Comparison of ENCODE assay signal across 43 mouse cellular contexts in genomic region chr13:96458018-96458417, GRCm38 (mm10). TPM values are rescaled to one million over a fixed set of nuclear protein-coding genes. Genes with fewer than 3 reads are reported as not detected.
DNase-seq lines count a peak whose midpoint lies in the region; ATAC-seq and TF ChIP-seq lines count a peak whose summit lies in the region.
"Had no signal": no experiment of that assay in that cellular context is flagged by ENCODE, and none has a peak within 500 bp of the region (broad histone marks: within the 10 kb centered on the region; RNA-seq: fewer than 3 reads in every experiment).

No protein-coding gene starts in this region.

- H3K9ac ChIP-seq in forebrain, postnatal 0 days: no peak overlapping the region
- no peak overlapping the region for H3K9ac ChIP-seq in forebrain, embryonic 15.5 days (replicated peaks)
- H3K9ac ChIP-seq in limb, embryonic 13.5 days: no peak overlapping the region
- H3K9ac ChIP-seq in stomach, embryonic 16.5 days (ENCODE audit: low read length): no peak overlapping the region
- no peak overlapping the region for H3K9ac ChIP-seq in midbrain, embryonic 15.5 days
- H3K9ac ChIP-seq: heart, embryonic 12.5 days; hindbrain, embryonic 15.5 days; kidney, embryonic 15.5 days; liver, embryonic 15.5 days; lung, embryonic 14.5 days; stomach, embryonic 15.5 days had no signal

- no peaks in the 10 kb centered on the region for H3K9me3 ChIP-seq in forebrain, postnatal 0 days (ENCODE audit: low read length)
- H3K9me3 ChIP-seq in forebrain, embryonic 15.5 days: no peaks in the 10 kb centered on the region
- no peaks in the 10 kb centered on the region for H3K9me3 ChIP-seq in limb, embryonic 13.5 days
- no peaks in the 10 kb centered on the region for H3K9me3 ChIP-seq in limb, embryonic 10.5 days (replicated peaks)
- H3K9me3 ChIP-seq in stomach, embryonic 16.5 days (replicated peaks; ENCODE audit: control insufficient read depth, low read length): no peaks in the 10 kb centered on the region
- no peaks in the 10 kb centered on the region for H3K9me3 ChIP-seq in midbrain, embryonic 15.5 days
- H3K9me3 ChIP-seq: G1E; heart, embryonic 12.5 days; hindbrain, embryonic 15.5 days; kidney, embryonic 15.5 days; liver, embryonic 15.5 days; stomach, embryonic 15.5 days had no signal

- 73% methylated on average over 5 of the region's 5 CpGs for WGBS in forebrain, postnatal 0 days
- 91% methylated on average over 5 of the region's 5 CpGs for WGBS in forebrain, embryonic 15.5 days
- WGBS in limb, embryonic 13.5 days: 70% methylated on average over 5 of the region's 5 CpGs
- 90% methylated on average over 5 of the region's 5 CpGs for WGBS in limb, embryonic 10.5 days
- WGBS in stomach, embryonic 16.5 days: 64% methylated on average over 5 of the region's 5 CpGs
- WGBS in midbrain, embryonic 15.5 days: 81% methylated on average over 5 of the region's 5 CpGs

- peak; percentile 58; the same call in 1 of the 2 replicates for ATAC-seq in forebrain, postnatal 0 days
- no peak for ATAC-seq in forebrain, embryonic 15.5 days (replicated peaks)
- 0 out of 2 replicates have a peak, but pooled peaks have one; percentile 51 for ATAC-seq in limb, embryonic 13.5 days (ENCODE audit: low FRiP score, low read depth)
- peak; percentile 66; the same call in 1 of the 2 replicates for ATAC-seq in stomach, embryonic 16.5 days (ENCODE audit: insufficient read depth, low FRiP score)
- no peak for ATAC-seq in midbrain, embryonic 15.5 days (replicated peaks)
- ATAC-seq: midbrain, embryonic 16.5 days; Patski had no signal

- TF ChIP-seq POLR2A in embryonic fibroblast, embryonic 13.5 days (IDR thresholded peaks at IDR 0.05; ENCODE audit: low read depth, low read length): no peak

- H3K4me3 ChIP-seq in forebrain, postnatal 0 days (ENCODE audit: low read depth, low read length): no peak overlapping the region
- H3K4me3 ChIP-seq in forebrain, embryonic 15.5 days: no peak overlapping the region
- H3K4me3 ChIP-seq in limb, embryonic 13.5 days: no peak overlapping the region
- H3K4me3 ChIP-seq in limb, embryonic 10.5 days: no peak overlapping the region
- no peak overlapping the region for H3K4me3 ChIP-seq in embryonic fibroblast, embryonic 13.5 days (ENCODE audit: insufficient read depth, low read length)
- H3K4me3 ChIP-seq in stomach, embryonic 16.5 days (replicated peaks; ENCODE audit: low read length): no peak overlapping the region
- no peak overlapping the region for H3K4me3 ChIP-seq in midbrain, embryonic 15.5 days
- H3K4me3 ChIP-seq: erythroblast, embryonic 14.5 days; heart, embryonic 12.5 days; hindbrain, embryonic 15.5 days; kidney, embryonic 15.5 days; left cerebral cortex, adult 2 months; liver, embryonic 15.5 days; myocyte; stomach, embryonic 15.5 days had no signal

- H3K27me3 ChIP-seq in forebrain, postnatal 0 days (ENCODE audit: insufficient read depth, low read length): no peaks in the 10 kb centered on the region
- no peaks in the 10 kb centered on the region for H3K27me3 ChIP-seq in forebrain, embryonic 15.5 days
- no peaks in the 10 kb centered on the region for H3K27me3 ChIP-seq in limb, embryonic 13.5 days
- H3K27me3 ChIP-seq in limb, embryonic 10.5 days (ENCODE audit: low read depth, poor library complexity, severe bottlenecking): no peaks in the 10 kb centered on the region
- no peaks in the 10 kb centered on the region for H3K27me3 ChIP-seq in stomach, embryonic 16.5 days (ENCODE audit: control insufficient read depth, insufficient read depth, low read length)
- H3K27me3 ChIP-seq in midbrain, embryonic 15.5 days (replicated peaks): no peaks in the 10 kb centered on the region
- H3K27me3 ChIP-seq: heart, embryonic 12.5 days; hindbrain, embryonic 15.5 days; kidney, embryonic 15.5 days; liver, embryonic 15.5 days; Patski; stomach, embryonic 15.5 days had no signal

- no peak overlapping the region for H3K27ac ChIP-seq in forebrain, postnatal 0 days (ENCODE audit: low read depth, low read length)
- no peak overlapping the region for H3K27ac ChIP-seq in forebrain, embryonic 15.5 days (replicated peaks)
- no peak overlapping the region for H3K27ac ChIP-seq in limb, embryonic 13.5 days
- H3K27ac ChIP-seq in limb, embryonic 10.5 days: no peak overlapping the region
- H3K27ac ChIP-seq in embryonic fibroblast, embryonic 13.5 days (ENCODE audit: insufficient read depth, low read length): peak overlapping the region; percentile 34
- no peak overlapping the region for H3K27ac ChIP-seq in stomach, embryonic 16.5 days (ENCODE audit: low read length)
- no peak overlapping the region for H3K27ac ChIP-seq in midbrain, embryonic 15.5 days
- H3K27ac ChIP-seq: hindbrain, embryonic 15.5 days; kidney, embryonic 15.5 days; left cerebral cortex, adult 2 months; liver, embryonic 15.5 days; stomach, embryonic 15.5 days had no signal

- no peaks in the 10 kb centered on the region for H3K36me3 ChIP-seq in forebrain, postnatal 0 days (ENCODE audit: insufficient read depth)
- no peaks in the 10 kb centered on the region for H3K36me3 ChIP-seq in forebrain, embryonic 15.5 days
- H3K36me3 ChIP-seq in limb, embryonic 13.5 days: no peaks in the 10 kb centered on the region
- no peaks in the 10 kb centered on the region for H3K36me3 ChIP-seq in limb, embryonic 10.5 days
- H3K36me3 ChIP-seq in stomach, embryonic 16.5 days (ENCODE audit: control insufficient read depth, insufficient read depth, low read length): no peaks in the 10 kb centered on the region
- no peaks in the 10 kb centered on the region for H3K36me3 ChIP-seq in midbrain, embryonic 15.5 days (replicated peaks)
- H3K36me3 ChIP-seq: G1E; heart, embryonic 12.5 days; hindbrain, embryonic 15.5 days; kidney, embryonic 15.5 days; liver, embryonic 15.5 days; stomach, embryonic 15.5 days had no signal

- H3K4me1 ChIP-seq in forebrain, postnatal 0 days (ENCODE audit: insufficient read depth): no peaks in the 10 kb centered on the region
- H3K4me1 ChIP-seq in forebrain, embryonic 15.5 days: no peaks in the 10 kb centered on the region
- no peaks in the 10 kb centered on the region for H3K4me1 ChIP-seq in limb, embryonic 13.5 days
- no peaks in the 10 kb centered on the region for H3K4me1 ChIP-seq in limb, embryonic 10.5 days
- 0 out of 2 replicates have a peak, but pooled peaks cover 2% of the 10 kb centered on the region for H3K4me1 ChIP-seq in embryonic fibroblast, embryonic 13.5 days (ENCODE audit: control insufficient read depth, insufficient read depth, low read length)
- peaks cover 11% of the 10 kb centered on the region for H3K4me1 ChIP-seq in stomach, embryonic 16.5 days (ENCODE audit: control insufficient read depth, insufficient read depth, low read length)
- H3K4me1 ChIP-seq in midbrain, embryonic 15.5 days: no peaks in the 10 kb centered on the region
- H3K4me1 ChIP-seq: heart, embryonic 12.5 days; hindbrain, embryonic 15.5 days; kidney, embryonic 15.5 days; liver, embryonic 15.5 days; stomach, embryonic 15.5 days had no signal

- TF ChIP-seq CTCF in forebrain, postnatal 0 days (IDR thresholded peaks at IDR 0.05; ENCODE audit: low read depth): no peak
- TF ChIP-seq CTCF in embryonic fibroblast, embryonic 13.5 days (IDR thresholded peaks at IDR 0.05; ENCODE audit: borderline replicate concordance, insufficient read depth, low read length): no peak

- peak; percentile 33 for DNase-seq in forebrain, postnatal 0 days
- no peak for DNase-seq in limb, embryonic 10.5 days (ENCODE audit: low spot score)
- DNase-seq in neural tube, embryonic 10.5 days (ENCODE audit: extremely low spot score, low spot score): no peak
- DNase-seq: adrenal gland, postnatal 10 days; cerebellum, adult 18-20 months; cerebellum, postnatal 14 days; gastrocnemius, postnatal 25 days; heart, adult 18-20 months; heart, postnatal 4 days; kidney, adult 18-20 months; kidney, postnatal 25 days; lung, embryonic 14.5 days; lung, postnatal 14 days; retina, postnatal 1 day; right cerebral cortex, postnatal 14 days; thymus, adult 18-20 months; thymus, postnatal 25 days had no signal

- no peak overlapping the region for H3K4me2 ChIP-seq in forebrain, postnatal 0 days (ENCODE audit: low read depth)
- H3K4me2 ChIP-seq in forebrain, embryonic 15.5 days (replicated peaks): no peak overlapping the region
- no peak overlapping the region for H3K4me2 ChIP-seq in limb, embryonic 13.5 days (replicated peaks)
- H3K4me2 ChIP-seq in stomach, embryonic 16.5 days (ENCODE audit: low read depth, low read length): no peak overlapping the region
- no peak overlapping the region for H3K4me2 ChIP-seq in midbrain, embryonic 15.5 days
- H3K4me2 ChIP-seq: heart, embryonic 12.5 days; hindbrain, embryonic 15.5 days; kidney, embryonic 15.5 days; liver, embryonic 15.5 days; lung, embryonic 14.5 days; stomach, embryonic 15.5 days had no signal

RNA-seq across cellular contexts. Expression of gene Ankdd1b, which starts 13.0 kb away (rescaled TPM):
- 0.15 TPM in 1 of 2 replicates, not detected in the other for total RNA-seq in forebrain, postnatal 0 days (2014; rRNA removed)
- polyA plus RNA-seq in forebrain, postnatal 0 days (2015; fragmentation: Nextera tagmentation; extraction: Ambion mirVana): not detected in 2 replicates
- not detected in 2 replicates for polyA plus RNA-seq in forebrain, embryonic 15.5 days (2015; fragmentation: Nextera tagmentation; extraction: Ambion mirVana)
- 0.46 TPM in 1 of 2 replicates, not detected in the other for polyA plus RNA-seq in limb, embryonic 13.5 days (2015; fragmentation: Nextera tagmentation; extraction: Ambion mirVana)
- polyA plus RNA-seq in limb, embryonic 10.5 days (2016; fragmentation: Nextera tagmentation; extraction: Ambion mirVana): not detected in 2 replicates
- polyA plus RNA-seq in embryonic fibroblast, embryonic 13.5 days (2011; ENCODE audit: insufficient read length, low read depth, missing spikeins): not detected in 2 replicates
- polyA plus RNA-seq in stomach, embryonic 16.5 days (2015; fragmentation: Nextera tagmentation; extraction: Ambion mirVana): 1.9 and 3.1 TPM in 2 replicates
- polyA plus RNA-seq in midbrain, embryonic 15.5 days (2015; fragmentation: Nextera tagmentation; extraction: Ambion mirVana): not detected in 2 replicates
- total RNA-seq: gastrocnemius, postnatal 25 days; liver, adult 2 months had no signal
- polyA plus RNA-seq: forebrain, embryonic 11.5 days; G1E; hindbrain, embryonic 15.5 days; liver, adult 2 months; liver, embryonic 15.5 days; lung, embryonic 14.5 days; midbrain, embryonic 16.5 days; myocyte; neural tube, embryonic 14.5 days; small intestine, adult 2 months had no signal

RNA-seq across cellular contexts. Expression of gene Gm17622, which starts 32.5 kb away (rescaled TPM):
- total RNA-seq in forebrain, postnatal 0 days (2014; rRNA removed): not detected in 2 replicates
- polyA plus RNA-seq in forebrain, postnatal 0 days (2015; fragmentation: Nextera tagmentation; extraction: Ambion mirVana): not detected in 2 replicates
- not detected in 2 replicates for polyA plus RNA-seq in forebrain, embryonic 15.5 days (2015; fragmentation: Nextera tagmentation; extraction: Ambion mirVana)
- not detected in 2 replicates for polyA plus RNA-seq in limb, embryonic 13.5 days (2015; fragmentation: Nextera tagmentation; extraction: Ambion mirVana)
- not detected in 2 replicates for polyA plus RNA-seq in limb, embryonic 10.5 days (2016; fragmentation: Nextera tagmentation; extraction: Ambion mirVana)
- not detected in 2 replicates for polyA plus RNA-seq in embryonic fibroblast, embryonic 13.5 days (2011; ENCODE audit: insufficient read length, low read depth, missing spikeins)
- not detected in 2 replicates for polyA plus RNA-seq in stomach, embryonic 16.5 days (2015; fragmentation: Nextera tagmentation; extraction: Ambion mirVana)
- not detected in 2 replicates for polyA plus RNA-seq in midbrain, embryonic 15.5 days (2015; fragmentation: Nextera tagmentation; extraction: Ambion mirVana)
- total RNA-seq: adrenal gland, postnatal 10 days; G1E; gastrocnemius, adult 18-20 months; gastrocnemius, postnatal 25 days; heart, adult 18-20 months; heart, postnatal 4 days; layer of hippocampus, adult 18-20 months; layer of hippocampus, postnatal 10 days; left cerebral cortex, adult 2 months; left cerebral cortex, postnatal 25 days; liver, adult 2 months had no signal
- polyA plus RNA-seq: cortical plate, adult 2 months; erythroblast, embryonic 14.5 days; forebrain, embryonic 11.5 days; G1E; heart, embryonic 12.5 days; heart, postnatal 0 days; hindbrain, embryonic 15.5 days; kidney, embryonic 15.5 days; liver, adult 2 months; liver, embryonic 15.5 days; lung, embryonic 14.5 days; midbrain, embryonic 16.5 days; myocyte; neural tube, embryonic 14.5 days; Patski; small intestine, adult 2 months; stomach, embryonic 15.5 days had no signal

Comparison
In these comparisons a context has a peak if more than half of its experiments do, and no peak if none do; other contexts are left out.
1. ATAC-seq: peak in forebrain, postnatal 0 days (single experiment), limb, embryonic 13.5 days (single experiment) and stomach, embryonic 16.5 days (single experiment); none in forebrain, embryonic 15.5 days (single experiment) and midbrain, embryonic 15.5 days (single experiment).